Mouse (Mus musculus) olfactory bulb, adult 2 months (tissue): ENCODE data around the gene Utp18. TPM values are rescaled to one million over a fixed set of nuclear protein-coding genes. Genes with fewer than 3 reads are reported as not detected.
A peak's percentile ranks its signal among the peaks of the same experiment; 100 is the strongest.

Source experiments
- H3K27ac ChIP-seq: fragments of 200-500 bp; 2 replicates; pipeline ENCODE4 v1.5.1; 2012; ENCODE audit warnings: low read depth, low read length; ENCODE audit not compliant: insufficient read depth
- H3K4me1 ChIP-seq: fragments of 200-500 bp; 2 replicates; pipeline ENCODE4 v1.6.1; 2012; ENCODE audit warnings: low read length; ENCODE audit not compliant: control insufficient read depth, insufficient read depth
- H3K4me3 ChIP-seq: fragments of 200-500 bp; 2 replicates; pipeline ENCODE4 v1.5.1; 2012; ENCODE audit warnings: mild to moderate bottlenecking, low read depth, low read length, moderate library complexity; ENCODE audit not compliant: insufficient read depth
- CTCF ChIP-seq: fragments of 200-500 bp; IDR thresholded peaks from 2 replicates; pipeline ENCODE4 v1.5.1; 2012; ENCODE audit warnings: low read depth, mild to moderate bottlenecking, low read length, moderate library complexity; ENCODE audit not compliant: insufficient read depth
- POLR2A ChIP-seq: fragments of 200-500 bp; IDR thresholded peaks from 2 replicates; pipeline ENCODE4 v1.6.1; 2012; ENCODE audit warnings: mild to moderate bottlenecking, low read depth, low read length, moderate library complexity; ENCODE audit not compliant: insufficient read depth
- WGBS: fragments of 180-500 bp; shearing (Covaris S2); methylation state at CpG from one replicate; pipeline ENCODE4 v1.1.7; 2018; 5-methylcytosine and 5-hydroxymethylcytosine counted together
- polyA plus RNA-seq: library from polyadenylated mRNA; stranded (reverse); fragments of >200 nt; gene quantifications from 2 replicates; pipeline ENCODE4 v1.2.4, GENCODE M21; 2012; ENCODE audit warnings: low replicate concordance; ENCODE audit not compliant: missing spikeins, insufficient read depth, insufficient read length

The Utp18 gene
- polyA plus RNA-seq, 1 experiment = not detected

DNA sequence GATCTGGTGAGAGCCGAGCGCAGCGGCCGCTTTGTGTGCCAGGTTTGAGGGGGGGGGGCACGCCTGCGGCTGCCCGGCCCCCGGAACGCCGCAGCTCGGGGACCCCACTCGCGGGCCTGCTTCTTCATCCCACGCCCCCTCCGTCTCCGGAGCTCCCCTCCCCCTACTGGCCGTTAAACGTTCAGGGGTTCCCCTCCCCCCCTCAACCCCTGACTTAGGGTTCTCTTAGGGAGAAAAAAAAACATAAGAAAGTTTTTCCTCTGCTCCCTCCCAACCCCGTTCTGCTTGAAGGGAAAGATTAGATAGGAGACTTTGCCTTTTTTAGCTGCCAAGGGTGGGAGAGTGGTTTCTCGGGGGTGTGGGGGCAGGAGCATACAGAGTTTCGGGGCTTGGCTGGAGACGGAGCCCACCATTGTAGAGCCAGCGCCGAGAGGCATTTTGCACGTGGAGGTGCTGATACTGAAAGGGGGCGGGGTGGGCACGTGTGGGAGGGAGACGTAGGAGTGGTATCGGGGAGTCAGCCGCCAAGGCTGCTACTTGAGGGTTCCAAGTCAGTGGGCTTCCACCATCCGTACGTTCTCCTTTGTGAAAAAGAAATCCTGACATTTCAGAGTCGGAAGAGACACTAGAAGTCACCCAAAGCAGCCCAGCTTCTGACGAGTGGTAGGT is 979 bp upstream of the Utp18 start:
- WGBS = under 1% methylated on average over 33 of the region's 34 CpGs
- TF ChIP-seq POLR2A = no peak
- TF ChIP-seq CTCF = no peak
- Histone ChIP-seq H3K4me1 (peaks cover 5% of the 10 kb centered on the region), H3K27ac (no peak overlapping the region), H3K4me3 (peak overlapping the region; percentile 73)

DNA sequence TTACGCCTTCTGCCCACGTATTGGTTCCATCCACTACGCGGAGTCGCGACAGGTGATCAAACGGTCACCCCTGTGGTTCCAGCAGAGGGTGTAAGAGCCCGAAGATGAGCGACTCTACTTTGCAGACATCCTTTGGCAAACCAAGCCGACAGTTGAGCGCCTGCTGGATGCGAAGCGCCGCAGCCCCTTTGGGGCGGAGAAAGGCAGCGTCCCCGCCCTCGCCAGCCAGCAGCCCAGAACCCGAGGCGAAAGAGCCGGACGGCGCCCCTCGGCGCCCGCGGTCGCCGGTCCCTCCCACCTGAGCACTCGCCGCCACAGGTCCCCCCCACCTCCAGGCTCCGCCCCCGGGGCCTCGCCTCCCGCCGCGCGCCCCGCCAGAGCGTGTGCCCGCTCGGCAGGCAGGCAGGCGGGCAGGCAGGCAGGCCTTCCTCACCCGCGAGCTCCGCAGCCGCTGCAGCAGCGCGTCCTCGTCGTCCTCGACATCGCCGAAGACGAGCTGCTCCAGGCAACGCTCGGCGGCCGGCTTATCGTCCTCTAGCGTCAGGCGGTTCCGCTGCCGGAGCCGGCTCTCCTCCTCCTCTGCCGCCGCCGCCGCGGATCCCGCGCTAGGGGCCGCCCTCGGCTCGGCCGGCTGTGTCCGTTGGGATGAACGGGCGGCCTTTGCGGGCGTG is 530 bp downstream of the Utp18 start:
- H3K4me3 ChIP-seq = peak overlapping the region; percentile 93
- under 1% methylated on average over 81 of the region's 81 CpGs for WGBS
- TF ChIP-seq POLR2A (peak; percentile 65; the same call in 1 of the 2 replicates), CTCF (peak; percentile 10; the same call in 1 of the 2 replicates)
- H3K27ac ChIP-seq = peak overlapping the region; percentile 31; the same call in 1 of the 2 replicates
- H3K4me1 ChIP-seq = peaks cover 5% of the 10 kb centered on the region

DNA sequence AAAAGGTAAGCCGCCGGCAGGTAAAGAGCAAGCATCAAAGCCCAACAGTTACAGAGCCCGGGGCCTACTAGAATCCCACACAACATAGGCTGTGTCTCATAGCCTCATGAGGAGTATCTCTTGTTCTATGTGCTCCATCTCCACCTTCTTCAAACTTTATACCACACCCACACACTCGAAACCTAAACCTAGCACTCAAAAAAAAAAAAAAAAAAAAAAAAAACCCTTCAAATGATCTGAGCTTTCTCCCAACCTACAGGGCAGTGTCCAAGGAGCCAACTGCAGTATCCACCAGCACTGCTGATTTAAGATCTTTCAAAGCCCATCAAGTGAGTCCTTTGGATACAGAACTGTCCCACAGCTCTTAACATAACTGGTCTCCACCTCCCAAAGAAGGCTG is 1.5 kb downstream of the Utp18 start:
- H3K27ac ChIP-seq = no peak overlapping the region
- H3K4me3 ChIP-seq = no peak overlapping the region
- TF ChIP-seq POLR2A = no peak
- no peak for TF ChIP-seq CTCF
- WGBS = 80% methylated on average over 4 of the region's 4 CpGs
- H3K4me1 ChIP-seq = peaks cover 3% of the 10 kb centered on the region

DNA sequence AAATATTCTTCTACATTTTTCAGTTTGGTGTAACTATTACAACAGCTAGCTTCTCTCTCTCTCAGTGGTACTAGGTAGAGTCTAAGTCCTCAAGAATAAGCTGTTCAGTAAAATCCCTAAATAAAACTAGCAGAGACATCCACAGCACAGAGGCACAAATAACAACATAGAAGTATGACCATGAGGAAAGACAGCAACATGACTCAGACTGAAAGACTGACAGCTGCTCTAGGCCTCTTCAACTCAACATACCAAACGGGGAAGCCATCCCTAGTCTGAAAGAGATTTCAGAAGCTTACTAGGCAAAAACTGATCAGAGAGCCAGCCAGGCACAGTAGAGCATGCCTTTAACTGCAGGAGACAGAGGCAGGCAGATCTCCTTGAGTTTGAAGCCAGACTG is 22.9 kb downstream of the Utp18 start:
- no peaks in the 10 kb centered on the region for H3K4me1 ChIP-seq
- TF ChIP-seq CTCF = no peak
- no peak for TF ChIP-seq POLR2A
- no peak overlapping the region for H3K4me3 ChIP-seq
- no peak overlapping the region for H3K27ac ChIP-seq
- 94% methylated on average over 1 of the region's 1 CpGs for WGBS

DNA sequence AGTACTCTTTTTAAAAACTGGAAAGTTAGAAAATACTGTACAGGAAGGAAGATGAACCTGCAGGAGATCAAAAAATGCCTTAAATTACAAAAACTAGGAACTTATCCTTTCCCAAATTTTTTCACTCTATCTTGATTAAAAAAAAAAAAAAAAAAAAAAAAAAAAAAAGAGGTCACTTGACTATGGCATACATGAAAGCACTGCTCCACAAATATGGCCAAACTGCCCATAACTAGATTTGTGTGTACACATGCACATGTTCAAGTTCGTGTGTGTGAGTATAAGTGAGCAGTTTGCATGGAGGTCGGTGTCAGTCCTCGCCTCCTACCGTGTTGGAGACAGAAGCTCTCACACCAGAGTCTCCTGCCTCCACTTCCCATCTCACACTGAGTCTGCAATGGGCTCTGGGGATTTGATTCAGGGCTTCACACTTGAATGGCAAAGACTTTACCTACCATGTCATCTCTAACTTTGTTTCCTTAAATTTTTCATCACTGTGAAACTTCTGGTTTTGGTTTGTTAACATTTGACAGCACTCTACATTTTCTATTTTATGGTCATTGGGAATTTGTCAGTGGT is 23.4 kb downstream of the Utp18 start:
- no peak overlapping the region for H3K27ac ChIP-seq
- WGBS = 95% methylated on average over 4 of the region's 4 CpGs
- no peaks in the 10 kb centered on the region for H3K4me1 ChIP-seq
- TF ChIP-seq CTCF (no peak), POLR2A (no peak)
- no peak overlapping the region for H3K4me3 ChIP-seq

DNA sequence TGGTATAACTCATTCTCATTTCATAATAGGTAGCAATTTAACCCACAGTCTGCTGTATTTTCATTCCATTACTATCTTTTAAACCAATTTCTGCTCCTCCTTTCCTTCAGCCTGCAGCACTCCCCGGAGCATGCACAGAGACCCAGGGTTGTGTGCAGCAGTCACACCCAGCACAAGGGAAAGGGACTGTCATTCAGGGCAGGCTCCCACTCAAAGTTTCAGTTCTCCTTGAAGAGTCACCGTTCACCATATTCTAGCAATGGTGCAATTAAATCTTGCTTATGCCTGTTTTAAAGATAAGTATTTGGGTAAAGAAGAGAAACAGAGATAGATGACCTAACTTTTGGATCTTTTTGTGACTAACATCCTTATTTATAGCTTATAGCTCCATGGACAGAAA is 24.4 kb downstream of the Utp18 start:
- WGBS = 76% methylated on average over 2 of the region's 2 CpGs
- Histone ChIP-seq H3K4me1 (no peaks in the 10 kb centered on the region), H3K4me3 (no peak overlapping the region), H3K27ac (no peak overlapping the region)
- TF ChIP-seq CTCF = no peak
- no peak for TF ChIP-seq POLR2A

DNA sequence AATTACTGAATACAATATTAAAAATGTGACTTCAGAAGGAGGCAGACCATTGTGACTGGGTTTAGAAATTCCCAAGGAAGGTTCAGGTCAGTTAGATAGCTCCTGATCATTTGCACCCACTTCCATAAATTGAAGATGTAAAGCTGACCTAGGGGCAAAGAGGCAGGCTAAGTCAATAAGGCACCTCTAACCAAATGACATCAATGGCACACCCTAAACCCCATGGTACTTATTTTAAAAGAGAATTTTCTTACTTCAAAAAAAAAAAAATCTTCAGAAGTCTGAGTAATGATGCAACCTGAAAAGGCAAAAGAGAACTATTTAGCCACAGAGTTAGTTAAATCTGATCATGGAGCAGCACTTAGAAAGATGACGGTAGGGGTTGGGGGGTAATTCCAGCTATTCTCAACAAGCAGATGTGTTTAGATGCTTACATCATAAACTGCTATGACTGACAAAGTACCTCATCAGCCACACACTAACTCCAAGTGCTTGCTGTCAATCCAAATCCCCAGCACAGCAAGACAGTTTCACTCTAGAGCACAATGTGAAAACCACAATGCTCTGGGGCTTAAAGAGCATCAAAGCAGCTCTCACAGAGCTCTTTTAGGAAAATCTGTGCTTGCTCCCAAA is 24.9 kb downstream of the Utp18 start:
- H3K4me3 ChIP-seq = no peak overlapping the region
- H3K27ac ChIP-seq = no peak overlapping the region
- no peaks in the 10 kb centered on the region for H3K4me1 ChIP-seq
- whole genome bisulfite sequencing = 91% methylated on average over 1 of the region's 1 CpGs
- TF ChIP-seq POLR2A (no peak), CTCF (no peak)

DNA sequence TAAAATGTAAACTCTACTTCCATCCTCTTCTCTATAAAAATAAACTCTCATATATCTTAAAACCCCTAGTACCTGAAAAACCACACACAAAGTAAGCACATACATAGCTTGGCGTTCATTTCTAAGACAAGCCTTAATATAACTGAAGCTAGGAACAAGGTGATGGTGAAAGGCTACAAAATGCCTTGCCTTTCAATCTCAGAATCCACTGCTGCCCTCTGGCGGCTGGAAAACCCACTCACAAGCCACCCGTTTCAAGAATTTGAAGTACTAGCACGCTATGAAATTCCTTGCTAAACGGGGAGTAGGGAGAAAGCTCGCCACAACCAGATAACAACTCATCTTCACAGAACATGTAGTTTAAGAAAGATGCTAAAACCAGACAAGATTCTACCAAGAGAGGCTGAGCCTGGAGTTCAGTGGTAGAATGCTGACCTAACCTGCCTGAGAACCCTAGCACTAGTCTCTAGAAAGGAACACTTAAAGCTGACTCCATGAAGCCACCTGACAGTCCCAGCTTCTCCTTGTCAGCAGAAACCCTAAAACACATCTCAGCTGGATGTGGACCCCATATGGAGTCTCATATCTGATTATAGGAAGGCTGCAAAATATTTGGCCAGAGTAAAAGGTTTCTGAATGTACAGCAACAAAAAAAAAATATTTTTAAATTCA is 29.1 kb downstream of the Utp18 start:
- H3K4me1 ChIP-seq = no peaks in the 10 kb centered on the region
- TF ChIP-seq CTCF = peak; percentile 16; the same call in 1 of the 2 replicates
- no peak for TF ChIP-seq POLR2A
- H3K27ac ChIP-seq = no peak overlapping the region
- under 1% methylated on average over 6 of the region's 6 CpGs for WGBS
- H3K4me3 ChIP-seq = no peak overlapping the region
